Mouse (Mus musculus) testis, adult 2 months (tissue): Measurements from ENCODE around the gene Wdr93.

Experiments
- CTCF ChIP-seq: fragments of 200-500 bp; IDR thresholded peaks from 2 replicates; pipeline ENCODE4 v1.5.1; 2012; ENCODE audit warnings: low read depth, mild to moderate bottlenecking, inconsistent platforms, low read length, moderate library complexity; ENCODE audit not compliant: control insufficient read depth, insufficient read depth, insufficient replicate concordance
- POLR2A ChIP-seq: fragments of 200-500 bp; IDR thresholded peaks from 2 replicates; pipeline ENCODE4 v1.6.1; 2012; ENCODE audit warnings: low read depth, mild to moderate bottlenecking, inconsistent platforms, low read length, moderate library complexity; ENCODE audit not compliant: control insufficient read depth

DNA sequence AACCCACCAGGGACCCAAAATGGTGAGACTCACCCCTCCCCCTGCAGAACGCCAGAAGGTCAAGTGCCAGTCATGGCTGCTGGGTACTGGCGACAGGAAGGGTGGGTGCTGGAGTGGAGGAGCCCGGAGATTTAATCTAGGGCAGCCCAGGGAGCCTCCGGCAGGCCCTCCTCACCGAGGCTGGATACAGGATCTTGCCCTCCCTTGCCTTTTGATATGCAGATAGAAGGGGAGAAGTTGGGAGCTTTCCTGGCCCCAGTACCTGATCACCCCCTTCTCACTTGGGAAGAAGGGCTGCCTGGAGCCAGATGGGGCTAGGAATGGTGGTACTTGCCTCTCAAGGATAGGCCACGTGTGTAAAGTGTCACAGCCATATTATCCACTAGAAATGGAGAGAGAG, 75.4 kb downstream of the Wdr93 start:
- TF ChIP-seq POLR2A (no peak), CTCF (no peak)
